Mouse (Mus musculus): ENCODE results near the gene Nfia.

DNA sequence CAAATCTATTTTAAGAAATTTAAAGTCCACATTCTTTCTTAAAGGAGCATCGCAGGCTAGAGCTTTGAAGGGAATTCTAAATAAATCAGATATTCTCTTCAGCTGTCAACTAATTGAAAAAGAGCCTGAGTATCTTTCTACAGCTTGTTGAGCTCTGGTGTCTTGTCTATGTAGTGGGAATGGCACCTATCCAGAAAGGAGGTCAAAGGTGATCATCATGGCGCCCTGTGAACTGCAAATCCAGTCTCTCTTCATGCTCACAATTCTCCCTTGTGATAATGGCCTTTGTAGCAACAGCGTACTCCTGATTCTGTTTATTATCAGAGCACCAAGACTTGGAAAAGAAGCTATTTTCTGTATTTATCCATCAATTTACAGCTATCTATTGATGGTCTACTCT lies 6.4 kb upstream of the Nfia start:
- TF ChIP-seq CTCF (IDR thresholded peaks at IDR 0.05; ENCODE audit: low read depth, low read length) (no peak), GATA2 (IDR thresholded peaks at IDR 0.05; ENCODE audit: borderline replicate concordance, low read depth, low read length) (no peak), TAL1 (conservative IDR thresholded peaks at IDR 0.05; ENCODE audit: low read depth, low read length) (no peak), GATA1 (IDR thresholded peaks at IDR 0.05; ENCODE audit: borderline replicate concordance, low read length) (no peak), POLR2AphosphoS5 (IDR thresholded peaks at IDR 0.05; ENCODE audit: insufficient replicate concordance, low read depth, low read length) (no peak)

Measured in G1E (cell line).